Mouse (Mus musculus) brown adipose tissue, adult 24 weeks (tissue): ENCODE results near the gene Dock9. TPM values are rescaled to one million over a fixed set of nuclear protein-coding genes. Genes with fewer than 3 reads are reported as not detected.

Experiments
- H3K27ac ChIP-seq: fragments of 200-500 bp; replicated peaks from 2 replicates; pipeline ENCODE4 v1.5.1; 2012; ENCODE audit warnings: low read depth, mild to moderate bottlenecking, low read length
- H3K4me1 ChIP-seq: fragments of 200-500 bp; 2 replicates; pipeline ENCODE4 v1.6.1; 2012; ENCODE audit warnings: low read length, mixed read lengths; ENCODE audit not compliant: control insufficient read depth, insufficient read depth, insufficient read length
- H3K4me3 ChIP-seq: fragments of 200-500 bp; 2 replicates; pipeline ENCODE4 v1.5.1; 2012; ENCODE audit warnings: low read depth, mild to moderate bottlenecking, low read length, moderate library complexity; ENCODE audit not compliant: insufficient read depth
- polyA plus RNA-seq: library from polyadenylated mRNA; stranded (reverse); fragments of >200 nt; gene quantifications from 2 replicates; pipeline ENCODE4 v1.2.4, GENCODE M21; 2012; ENCODE audit not compliant: missing spikeins, insufficient read depth, insufficient read length

Dock9 gene
- polyA plus RNA-seq, 1 experiment: 9.4 TPM

GRCm38 (mm10) chr14:121521709-121522108 is 275.9 kb downstream of the Dock9 start:
- Histone ChIP-seq H3K27ac (no peak overlapping the region), H3K4me1 (peaks cover 5% of the 10 kb centered on the region; the same call in 1 of the 2 replicates), H3K4me3 (no peak overlapping the region)

GRCm38 (mm10) chr14:121516881-121517280 is 280.8 kb downstream of the Dock9 start:
- H3K4me3 ChIP-seq: no peak overlapping the region
- H3K27ac ChIP-seq: no peak overlapping the region
- no peaks in the 10 kb centered on the region for H3K4me1 ChIP-seq

DNA sequence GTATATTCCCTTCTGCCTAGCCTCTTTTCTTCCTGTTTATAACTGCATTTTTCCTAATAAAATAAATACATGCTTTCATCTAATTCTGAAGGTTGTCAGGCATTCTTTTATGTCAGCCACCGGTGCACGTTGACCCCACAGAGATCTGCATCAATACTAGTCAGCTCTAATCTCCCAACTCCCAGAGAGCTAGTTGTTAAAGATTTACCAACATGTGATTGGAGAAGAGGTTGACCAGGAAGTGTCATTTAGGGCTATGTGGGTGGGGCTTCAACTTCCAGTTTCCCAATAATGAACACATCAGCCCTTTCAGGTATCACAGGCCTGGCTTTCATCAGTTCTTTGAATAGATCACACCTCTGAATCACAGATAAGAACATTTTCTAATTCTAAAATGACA is 288.7 kb downstream of the Dock9 start:
- H3K27ac ChIP-seq: no peak overlapping the region
- no peaks in the 10 kb centered on the region for H3K4me1 ChIP-seq
- H3K4me3 ChIP-seq: no peak overlapping the region

DNA sequence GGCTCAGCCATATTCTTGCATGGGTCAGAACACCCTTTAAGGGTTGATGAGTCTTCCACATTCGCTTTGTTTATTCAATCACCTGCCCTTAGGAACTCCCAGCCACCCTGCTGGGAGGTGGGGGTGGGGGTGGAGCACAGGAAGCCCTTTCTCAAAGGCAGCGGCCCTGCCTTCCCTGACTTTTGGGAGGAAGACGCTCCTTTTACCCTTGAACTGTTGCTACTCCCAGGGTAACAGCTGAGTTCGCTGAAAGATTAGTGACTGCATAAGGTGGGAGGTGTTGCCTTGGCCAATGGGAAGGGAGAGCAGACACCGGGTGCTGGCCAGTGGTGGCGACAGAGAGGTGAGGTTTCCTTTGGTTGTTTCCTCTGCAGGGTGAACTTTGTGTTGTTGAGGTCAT is 291.3 kb downstream of the Dock9 start:
- H3K27ac ChIP-seq: no peak overlapping the region
- H3K4me3 ChIP-seq: no peak overlapping the region

GRCm38 (mm10) chr14:121505485-121505860 is 292.2 kb downstream of the Dock9 start:
- Histone ChIP-seq H3K4me1 (peaks cover 3% of the 10 kb centered on the region; the same call in 1 of the 2 replicates), H3K4me3 (no peak overlapping the region), H3K27ac (no peak overlapping the region)

More for the DNA sequence above, 291.3 kb downstream of the Dock9 start:
- peaks cover 3% of the 10 kb centered on the region; the same call in 1 of the 2 replicates for H3K4me1 ChIP-seq

- Histone ChIP-seq H3K27ac (no peak within 1 kb of the TSS), H3K4me3 (no peak within 1 kb of the TSS), H3K4me1 (peaks cover 3% of the 10 kb centered on the region; the same call in 1 of the 2 replicates)
Measured at GRCm38 (mm10) chr14:121504781-121505484, 292.7 kb downstream of the Dock9 start, which contains the start of gene Slc15a1. TSS of gene Slc15a1 (minus strand) at chr14:121505252.

GRCm38 (mm10) chr14:121500577-121500976 is 297.1 kb downstream of the Dock9 start:
- Histone ChIP-seq H3K4me1 (peaks cover 3% of the 10 kb centered on the region; the same call in 1 of the 2 replicates), H3K27ac (no peak overlapping the region), H3K4me3 (no peak overlapping the region)

GRCm38 (mm10) chr14:121499769-121500168 is 297.9 kb downstream of the Dock9 start:
- Histone ChIP-seq H3K4me3 (no peak overlapping the region), H3K27ac (no peak overlapping the region), H3K4me1 (peaks cover 3% of the 10 kb centered on the region; the same call in 1 of the 2 replicates)

DNA sequence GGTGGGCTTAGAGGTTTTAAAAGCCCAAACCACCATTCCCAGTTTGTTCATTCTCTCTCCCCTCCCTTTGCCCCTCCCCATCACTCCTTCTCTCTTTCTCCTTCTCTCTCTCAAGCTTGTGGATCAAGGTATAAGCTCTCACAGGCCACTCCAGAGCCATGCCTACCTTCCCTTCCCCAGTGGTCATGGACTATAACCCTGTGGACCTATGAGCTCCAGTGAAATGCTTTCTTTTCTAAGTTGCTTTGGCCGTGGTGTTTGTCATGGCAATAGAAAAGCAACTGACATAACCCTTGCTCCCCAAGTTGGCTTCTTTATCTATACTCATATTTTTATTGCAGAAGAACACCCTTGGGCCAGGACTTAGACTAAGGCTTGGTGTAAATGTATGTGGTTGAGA is 299.8 kb downstream of the Dock9 start:
- Histone ChIP-seq H3K4me1 (peaks cover 3% of the 10 kb centered on the region; the same call in 1 of the 2 replicates), H3K27ac (no peak overlapping the region), H3K4me3 (no peak overlapping the region)

DNA sequence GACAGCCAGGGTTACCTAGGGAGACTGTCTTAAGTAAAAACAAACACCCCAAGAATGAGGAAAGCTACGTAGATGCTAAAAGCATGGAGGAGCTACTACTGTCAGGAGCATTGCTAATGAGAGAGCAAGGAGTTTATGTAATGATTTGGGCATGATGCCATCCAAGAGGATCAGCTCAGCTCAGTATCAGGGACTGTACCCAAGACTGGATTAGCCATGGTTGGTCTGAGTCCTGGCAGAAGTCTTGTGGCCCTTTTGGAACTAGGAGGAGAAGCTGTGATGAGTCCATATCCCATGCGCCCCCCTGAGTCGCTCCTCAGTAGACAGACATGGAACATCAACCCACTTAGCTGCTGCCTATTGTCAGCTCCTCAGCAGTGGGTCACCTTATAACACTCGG is 301.9 kb downstream of the Dock9 start:
- H3K4me1 ChIP-seq: no peaks in the 10 kb centered on the region
- H3K4me3 ChIP-seq: no peak overlapping the region
- no peak overlapping the region for H3K27ac ChIP-seq

DNA sequence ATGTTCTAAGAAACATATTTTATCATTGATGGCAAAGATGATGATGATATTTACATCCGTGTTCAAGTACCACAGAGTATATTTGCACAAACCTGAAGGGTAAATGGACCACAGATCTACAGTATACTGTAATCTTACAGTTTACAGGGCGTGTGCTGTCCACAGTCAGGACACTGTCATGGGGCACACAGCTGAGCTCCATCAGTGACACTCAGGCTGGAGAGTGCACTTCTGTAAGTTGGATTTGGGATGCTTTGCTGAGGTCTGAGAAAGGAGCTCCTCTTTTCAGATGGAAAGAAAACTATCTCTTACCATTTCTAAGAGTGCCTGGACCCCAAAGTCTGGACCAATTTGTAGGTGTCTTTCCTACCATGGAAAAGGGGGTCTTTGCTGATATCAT is 302.5 kb downstream of the Dock9 start:
- Histone ChIP-seq H3K4me3 (no peak overlapping the region), H3K4me1 (no peaks in the 10 kb centered on the region), H3K27ac (no peak overlapping the region)

DNA sequence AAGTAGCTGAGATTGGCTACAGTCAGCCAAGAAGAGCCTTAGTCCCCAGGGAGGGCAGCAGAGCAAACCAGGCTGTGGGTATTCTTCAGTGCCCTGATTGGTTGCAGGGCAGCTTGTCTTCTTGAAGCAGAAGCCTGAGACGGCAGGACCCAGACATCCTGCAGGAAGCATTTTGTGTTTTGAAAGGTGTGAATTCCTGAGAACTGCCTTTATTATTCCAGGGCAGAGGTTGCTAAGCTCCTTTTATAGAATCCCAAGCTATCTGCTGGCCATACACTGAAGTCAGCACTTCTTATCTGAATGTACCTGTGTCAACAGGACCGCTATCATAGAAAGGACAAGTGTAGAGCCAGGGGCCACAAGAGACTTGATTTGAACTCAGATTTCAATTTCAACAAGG is 303.4 kb downstream of the Dock9 start:
- no peak overlapping the region for H3K27ac ChIP-seq
- no peaks in the 10 kb centered on the region for H3K4me1 ChIP-seq
- H3K4me3 ChIP-seq: no peak overlapping the region

GRCm38 (mm10) chr14:121493712-121494111 is 303.9 kb downstream of the Dock9 start:
- Histone ChIP-seq H3K4me3 (no peak overlapping the region), H3K4me1 (no peaks in the 10 kb centered on the region), H3K27ac (no peak overlapping the region)

GRCm38 (mm10) chr14:121492328-121492727 is 305.3 kb downstream of the Dock9 start:
- Histone ChIP-seq H3K4me1 (no peaks in the 10 kb centered on the region), H3K4me3 (no peak overlapping the region), H3K27ac (no peak overlapping the region)
